Mouse (Mus musculus) liver, embryonic 14.5 days (tissue): ENCODE measurements at regions not wholly inside any gene's neighbourhood (a gene's known extent, or its start where the extent isn't known, plus 50 kb on each side); places are given as distances from the start of the nearest gene placed in this dataset.

Source experiments
- ATAC-seq: fragments of 200-750 bp; cut with Nextera tagmentation; 2 replicates; pipeline ENCODE4 v1.8.0; 2017; ENCODE audit warnings: moderate number of reproducible peaks, mild to moderate bottlenecking, moderate library complexity; ENCODE audit not compliant: insufficient read depth
- DNase-seq, 3 experiments: peaks; one replicate each; pipeline ENCODE4 v3.0.0-alpha.2; 2012 to 2013; ENCODE audit warnings: low read depth in 3 of 3, low spot score in 3 of 3
- H3K27ac ChIP-seq: fragments of 300-500 bp; sonication (generic); 2 replicates; pipeline ENCODE4 v1.5.1; 2014; ENCODE audit warnings: moderate library complexity, mild to moderate bottlenecking, control low read depth, inconsistent platforms
- H3K27me3 ChIP-seq: fragments of 300-500 bp; sonication (generic); 2 replicates; pipeline ENCODE4 v1.6.1; 2014; ENCODE audit warnings: mild to moderate bottlenecking, low read length, moderate library complexity; ENCODE audit not compliant: control insufficient read depth, insufficient read depth
- H3K36me3 ChIP-seq: fragments of 300-500 bp; sonication (generic); replicated peaks from 2 replicates; pipeline ENCODE4 v1.6.1; 2014; ENCODE audit warnings: low read depth; ENCODE audit not compliant: control insufficient read depth, insufficient read depth
- H3K4me1 ChIP-seq, 2 experiments: fragments of 200-500 bp in 1 of 2; fragments of 300-500 bp in 1 of 2; sonication (generic) in 1 of 2; replicated peaks; 2 replicates each; pipeline ENCODE4 v1.6.1; 2012 to 2014; ENCODE audit warnings: antibody characterized with exemption in 1 of 2, inconsistent platforms in 1 of 2, low read length in 1 of 2; ENCODE audit not compliant: control insufficient read depth in 2 of 2, insufficient read depth in 2 of 2
- H3K4me2 ChIP-seq: fragments of 300-500 bp; sonication (generic); 2 replicates; pipeline ENCODE4 v1.6.1; 2014; ENCODE audit warnings: low read depth, mild to moderate bottlenecking, control low read depth, moderate library complexity
- H3K4me3 ChIP-seq, 2 experiments: fragments of 200-500 bp in 1 of 2; fragments of 300-500 bp in 1 of 2; sonication (generic) in 1 of 2; 2 replicates each; pipeline ENCODE4 v1.5.1; 2012 to 2014; ENCODE audit warnings: low read depth in 2 of 2, low read length in 2 of 2, mild to moderate bottlenecking in 2 of 2, control low read depth in 1 of 2, inconsistent platforms in 1 of 2, moderate library complexity in 1 of 2; ENCODE audit not compliant: insufficient read depth in 1 of 2
- H3K9ac ChIP-seq: fragments of 300-500 bp; sonication (generic); replicated peaks from 2 replicates; pipeline ENCODE4 v1.6.1; 2014; ENCODE audit warnings: mild to moderate bottlenecking, control low read depth, moderate library complexity
- H3K9me3 ChIP-seq: fragments of 300-500 bp; sonication (generic); 2 replicates; pipeline ENCODE4 v1.6.1; 2016; ENCODE audit warnings: low read length, mixed read lengths; ENCODE audit not compliant: control insufficient read depth
- CTCF ChIP-seq: IDR thresholded peaks from 2 replicates; pipeline ENCODE4 v1.5.1; 2016; ENCODE audit warnings: antibody characterized with exemption, low read depth, control low read depth
- EP300 ChIP-seq: IDR thresholded peaks from 2 replicates; pipeline ENCODE4 v1.6.1; 2016; ENCODE audit warnings: antibody characterized with exemption, low read depth
- WGBS: fragments of 180-500 bp; shearing (Covaris S2); extraction: QIAGEN DNeasy Blood & Tissue Kit; methylation state at CpG from one replicate; pipeline ENCODE4 v1.1.7; 2014; ENCODE audit not compliant: insufficient replicate concordance; 5-methylcytosine and 5-hydroxymethylcytosine counted together

GRCm38 (mm10) chr3:149083391-149083790 lies 93.0 kb upstream of the Adgrl2 start:
- WGBS: 30% methylated on average over 11 of the region's 11 CpGs
- Histone ChIP-seq H3K9me3 (no peaks in the 10 kb centered on the region), H3K4me1 (peaks cover 0 to 24% of the 10 kb centered on the region in 2 experiments; a peak in 2 of 4 replicates), H3K36me3 (no peaks in the 10 kb centered on the region), H3K9ac (no peak overlapping the region), H3K27me3 (no peaks in the 10 kb centered on the region), H3K27ac (no peak overlapping the region), H3K4me3 (no peak overlapping the region), H3K4me2 (peak overlapping the region; percentile 11; the same call in 1 of the 2 replicates)
- TF ChIP-seq EP300 (no peak), CTCF (no peak)
- no peak for DNase-seq
- 0 out of 2 replicates have a peak, but pooled peaks have one; percentile 42 for ATAC-seq

- DNase-seq: no peak
- Histone ChIP-seq H3K4me1 (peaks cover 0 to 4% of the 10 kb centered on the region in 2 experiments; a peak in 2 of 4 replicates), H3K36me3 (no peaks in the 10 kb centered on the region), H3K27ac (no peak overlapping the region), H3K9me3 (no peaks in the 10 kb centered on the region), H3K4me2 (no peak overlapping the region), H3K4me3 (no peak overlapping the region), H3K27me3 (no peaks in the 10 kb centered on the region; the same call in 1 of the 2 replicates), H3K9ac (no peak overlapping the region)
- TF ChIP-seq CTCF: no peak
- no peak for TF ChIP-seq EP300
- 51% methylated on average over 4 of the region's 4 CpGs for WGBS
- ATAC-seq: no peak
Measured at GRCm38 (mm10) chr3:149078881-149079280, 88.5 kb upstream of the Adgrl2 start.

- Histone ChIP-seq H3K27me3 (no peaks in the 10 kb centered on the region; the same call in 1 of the 2 replicates), H3K4me2 (no peak overlapping the region), H3K9me3 (no peaks in the 10 kb centered on the region), H3K36me3 (no peaks in the 10 kb centered on the region), H3K9ac (no peak overlapping the region), H3K27ac (no peak overlapping the region), H3K4me3 (no peak overlapping the region), H3K4me1 (no peaks in the 10 kb centered on the region)
- DNase-seq (no peak), ATAC-seq (no peak)
- 61% methylated on average over 21 of the region's 21 CpGs for WGBS
- TF ChIP-seq EP300: no peak
- no peak for TF ChIP-seq CTCF
Measured at GRCm38 (mm10) chr3:149076928-149077551, 86.7 kb upstream of the Adgrl2 start.

GRCm38 (mm10) chr3:149075488-149075851 lies 85.1 kb upstream of the Adgrl2 start:
- no peak overlapping the region for H3K4me2 ChIP-seq
- no peaks in the 10 kb centered on the region for H3K4me1 ChIP-seq
- TF ChIP-seq EP300 (no peak), CTCF (no peak)
- H3K27me3 ChIP-seq: no peaks in the 10 kb centered on the region; the same call in 1 of the 2 replicates
- H3K27ac ChIP-seq: no peak overlapping the region
- DNase-seq (no peak), ATAC-seq (no peak)
- H3K9ac ChIP-seq: no peak overlapping the region
- no peaks in the 10 kb centered on the region for H3K9me3 ChIP-seq
- no peaks in the 10 kb centered on the region for H3K36me3 ChIP-seq
- no peak overlapping the region for H3K4me3 ChIP-seq
- 68% methylated on average over 5 of the region's 5 CpGs for WGBS

GRCm38 (mm10) chr3:149074658-149075487 lies 84.5 kb upstream of the Adgrl2 start:
- no peak for DNase-seq

More at GRCm38 (mm10) chr3:149074658-149075487, 84.5 kb upstream of the Adgrl2 start:
- Histone ChIP-seq H3K27me3 (no peaks in the 10 kb centered on the region; the same call in 1 of the 2 replicates), H3K27ac (no peak overlapping the region), H3K4me3 (no peak overlapping the region), H3K9ac (no peak overlapping the region), H3K4me1 (no peaks in the 10 kb centered on the region), H3K9me3 (no peaks in the 10 kb centered on the region), H3K4me2 (no peak overlapping the region), H3K36me3 (no peaks in the 10 kb centered on the region)
- TF ChIP-seq EP300 (no peak), CTCF (no peak)
- ATAC-seq: no peak
- WGBS: 76% methylated on average over 27 of the region's 27 CpGs
